Mouse (Mus musculus): ENCODE data around the gene Clec4n.
A peak's percentile ranks its signal among the peaks of the same experiment; 100 is the strongest.
"Not testable (repeated sequence)": the region's sequence is repeated elsewhere in the genome, so short reads cannot be mapped to it uniquely, and the experiment has no call there.

Clec4n gene

DNA sequence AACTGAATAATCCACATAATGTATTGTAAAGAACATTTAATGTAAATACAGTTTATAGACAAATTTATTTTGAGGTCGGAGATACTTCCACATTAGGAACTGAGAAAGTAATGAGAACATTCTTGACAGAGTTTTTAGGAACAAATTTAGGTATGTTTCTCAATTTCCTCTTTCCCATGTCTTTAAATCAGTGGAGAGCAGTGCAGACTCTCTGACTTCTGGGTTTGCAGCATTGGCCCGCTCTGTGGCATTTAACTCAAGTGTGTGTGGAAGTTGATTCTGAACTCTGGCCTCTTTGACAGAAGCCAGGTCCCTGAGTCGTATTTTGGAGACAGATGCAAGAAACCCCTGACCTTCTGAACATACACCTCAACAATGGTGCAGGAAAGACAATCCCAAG lies at the start of gene Clec4n:
TSS of gene Clec4n (plus strand) at position 200 of the 400 bp plus-strand sequence.
- DNase-seq: no peak

DNA sequence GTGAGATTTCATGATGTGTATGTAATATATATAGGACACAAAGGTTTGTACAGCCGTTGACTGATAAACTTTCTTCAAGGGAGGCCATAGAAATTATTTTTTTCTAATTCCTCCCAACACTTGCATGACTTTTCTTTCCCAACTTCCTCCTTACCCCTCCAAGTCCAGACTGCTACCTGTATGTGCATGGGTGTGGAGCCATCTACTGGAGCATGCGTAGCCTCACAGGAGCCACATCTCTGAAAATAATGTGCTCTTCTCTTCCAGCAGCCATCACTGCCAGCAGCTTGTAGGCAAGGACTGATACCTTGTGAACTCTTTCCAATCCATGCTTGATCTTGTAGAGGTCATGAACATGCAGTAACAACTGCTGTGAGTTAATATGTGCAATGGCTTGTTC lies 44.8 kb upstream of the Clec4n start:
- DNase-seq: not testable (repeated sequence)

DNA sequence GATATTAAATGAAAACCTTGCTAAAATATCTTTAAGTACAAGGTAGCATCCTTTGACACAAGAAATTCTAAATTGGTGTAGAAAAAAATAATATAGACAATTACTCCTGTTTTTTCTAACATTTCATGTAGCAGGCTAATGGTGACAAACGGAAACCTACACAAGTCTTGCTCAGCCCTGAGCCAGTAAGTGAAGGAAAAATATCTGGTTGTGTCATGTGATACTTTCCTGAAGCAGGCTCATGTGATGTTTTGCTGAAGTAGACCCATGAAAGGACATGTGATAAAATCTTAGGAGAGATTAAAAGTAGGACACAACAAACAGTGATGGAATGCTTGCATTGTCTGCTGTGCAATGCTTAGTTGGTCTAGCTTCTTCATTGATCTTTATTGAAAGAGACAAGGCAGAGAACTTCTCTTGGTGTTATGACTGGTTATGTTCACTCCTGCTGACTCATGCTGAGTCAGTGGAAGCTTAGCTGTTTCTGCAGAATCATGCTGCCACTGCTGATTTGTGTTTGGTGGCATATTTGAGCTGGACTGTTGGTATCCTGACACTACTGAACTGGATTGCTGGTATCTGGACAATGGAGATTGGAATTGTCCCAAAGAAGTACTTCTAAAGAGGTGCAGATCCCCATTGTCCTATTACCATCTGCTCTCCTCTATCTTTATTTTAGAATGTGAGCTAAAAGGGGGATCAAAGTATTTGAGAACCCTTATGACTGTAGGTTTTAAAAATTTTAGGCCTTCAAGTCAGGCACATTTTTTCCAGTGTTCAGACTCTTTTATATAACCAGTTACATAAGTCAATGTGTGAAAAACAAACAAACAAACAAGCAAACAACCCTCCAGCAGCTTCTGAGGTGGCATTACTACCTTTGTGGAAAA lies 22.2 kb upstream of the Clec4n start:
- peak; percentile 74 for DNase-seq

DNA sequence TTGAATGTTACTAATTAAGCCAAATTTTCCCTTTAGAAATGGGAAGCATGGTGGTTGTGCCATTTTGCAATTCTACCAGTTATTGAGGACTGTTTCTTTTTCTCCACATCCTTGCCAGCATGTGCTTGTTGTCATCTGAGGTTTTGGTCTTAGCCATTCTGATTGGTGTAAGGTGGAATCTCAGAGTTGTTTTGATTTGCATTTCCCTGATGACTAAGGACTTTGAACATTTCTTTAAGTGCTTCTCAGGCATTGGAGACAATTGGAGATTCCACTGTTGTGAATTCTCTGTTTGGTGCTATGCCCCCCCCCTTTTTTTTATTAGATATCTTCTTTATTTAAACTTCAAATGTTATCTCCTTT lies 21.6 kb upstream of the Clec4n start:
- DNase-seq: not testable (repeated sequence)

DNA sequence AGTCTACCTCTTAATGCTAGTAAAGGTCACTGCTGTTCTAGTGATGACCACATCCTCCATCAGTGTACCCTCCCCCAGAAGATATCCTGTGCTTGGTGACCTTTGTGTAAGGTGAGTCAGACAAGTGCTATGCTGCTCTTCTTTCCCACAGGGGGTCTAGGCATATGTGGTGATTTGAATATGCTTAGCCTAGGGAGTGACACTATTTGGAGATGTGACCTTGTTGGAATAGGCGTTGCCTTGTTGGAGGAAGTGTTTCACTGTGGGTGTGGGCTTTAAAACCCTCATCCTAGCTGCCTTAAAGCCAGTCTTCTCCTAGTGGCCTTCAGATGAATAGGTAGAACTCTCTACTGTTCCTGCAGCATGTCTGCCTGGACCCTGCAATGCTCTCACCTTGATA lies 17.9 kb upstream of the Clec4n start:
- no peak for DNase-seq

DNA sequence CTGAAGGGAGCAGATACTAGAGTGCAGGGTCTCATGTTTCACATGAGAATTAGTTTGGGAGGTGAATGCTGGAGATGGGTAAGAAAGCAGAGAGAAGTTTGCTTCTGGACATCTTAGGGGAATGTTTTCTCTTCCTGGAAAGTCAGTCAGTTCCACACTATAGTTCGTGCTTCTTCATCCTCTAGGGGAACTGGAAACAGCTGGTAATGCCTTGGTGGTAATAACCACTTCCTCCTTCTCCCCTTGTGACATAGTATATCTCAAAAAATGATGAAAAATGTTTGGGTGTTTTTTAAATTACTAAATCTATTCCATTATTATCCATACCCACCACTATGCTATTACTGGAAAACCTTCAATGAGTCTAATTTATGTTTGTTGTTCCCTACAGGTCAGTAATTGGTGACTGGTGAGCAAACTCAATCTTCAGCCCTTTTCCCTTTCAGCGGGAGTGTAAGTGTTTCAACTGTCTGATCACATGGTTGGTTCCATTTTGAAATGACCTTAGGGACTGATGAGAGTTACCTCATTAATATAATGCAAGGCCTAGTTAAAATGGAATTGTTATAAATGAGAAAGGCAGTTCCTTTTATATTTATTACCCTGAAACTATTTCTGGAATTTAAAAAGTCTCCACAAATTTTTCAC lies 2.0 kb upstream of the Clec4n start:
- DNase-seq: no peak

DNA sequence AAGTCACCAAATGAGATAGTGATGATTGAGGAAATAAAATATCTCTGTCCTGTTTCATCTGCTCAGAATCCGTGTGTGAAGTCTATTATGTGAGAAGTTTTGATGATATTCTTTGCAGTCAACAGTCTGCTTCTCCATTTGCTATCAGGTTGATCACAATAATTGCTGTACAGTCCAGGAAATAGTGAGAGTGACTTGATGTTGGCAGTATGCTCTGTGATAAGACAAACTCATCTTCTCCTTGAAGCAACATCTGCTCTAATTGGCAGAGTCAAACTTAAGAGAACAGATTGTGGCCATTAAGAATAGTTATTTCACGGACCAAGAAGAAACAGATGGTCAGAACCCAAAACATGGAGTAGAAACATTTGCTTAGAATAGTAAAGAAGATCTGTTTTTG lies 1.5 kb downstream of the Clec4n start:
- no peak for DNase-seq

DNA sequence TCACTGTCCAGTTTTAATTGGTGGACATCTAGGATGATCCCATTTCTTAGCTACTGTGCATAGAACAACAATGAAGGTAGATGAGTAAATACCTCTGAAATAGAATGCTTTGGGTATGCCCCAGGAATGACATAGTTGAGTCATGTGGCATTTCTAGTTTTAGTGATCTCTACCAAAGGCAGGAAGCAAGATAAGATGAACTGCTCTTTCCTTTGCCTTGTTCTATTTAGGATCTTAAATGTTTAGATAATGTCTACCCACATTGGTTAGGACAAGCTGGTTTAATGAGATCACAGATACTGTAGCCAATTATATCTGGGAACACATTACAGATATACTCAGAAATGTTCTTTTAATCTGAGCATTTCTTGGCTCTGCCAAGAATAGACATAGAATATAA lies 7.9 kb downstream of the Clec4n start:
- DNase-seq: no peak

DNA sequence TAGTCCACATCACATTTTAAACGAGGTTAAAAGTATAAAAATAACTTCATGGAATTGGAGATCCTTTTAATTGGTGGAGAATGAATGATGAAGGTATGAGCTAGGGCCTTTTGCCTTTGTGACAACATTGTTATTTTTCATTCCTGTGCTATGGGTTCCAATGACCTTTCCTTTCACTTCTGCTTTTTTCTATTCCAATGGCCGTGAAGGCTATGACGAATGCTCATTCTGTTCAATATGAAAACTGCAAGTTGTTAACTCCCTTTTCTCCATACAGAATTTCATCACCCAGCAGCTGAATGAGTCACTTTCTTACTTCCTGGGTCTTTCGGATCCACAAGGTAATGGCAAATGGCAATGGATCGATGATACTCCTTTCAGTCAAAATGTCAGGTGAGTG lies 14.6 kb downstream of the Clec4n start:
- no peak for DNase-seq

DNA sequence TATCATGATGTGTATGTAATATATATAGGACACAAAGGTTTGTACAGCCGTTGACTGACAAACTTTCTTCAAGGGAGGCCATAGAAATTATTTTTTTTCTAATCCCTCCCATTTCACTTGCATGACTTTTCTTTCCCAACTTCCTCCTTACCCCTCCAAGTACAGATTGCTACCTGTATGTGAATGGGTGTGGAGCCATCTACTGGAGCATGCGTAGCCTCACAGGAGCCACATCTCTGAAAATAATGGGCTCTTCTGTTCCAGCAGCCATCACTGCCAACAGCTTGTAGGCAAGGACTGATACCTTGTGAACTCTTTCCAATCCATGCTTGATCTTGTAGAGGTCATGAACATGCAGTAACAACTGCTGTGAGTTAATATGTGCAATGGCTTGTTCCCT lies 19.2 kb downstream of the Clec4n start:
- DNase-seq: not testable (repeated sequence)

DNA sequence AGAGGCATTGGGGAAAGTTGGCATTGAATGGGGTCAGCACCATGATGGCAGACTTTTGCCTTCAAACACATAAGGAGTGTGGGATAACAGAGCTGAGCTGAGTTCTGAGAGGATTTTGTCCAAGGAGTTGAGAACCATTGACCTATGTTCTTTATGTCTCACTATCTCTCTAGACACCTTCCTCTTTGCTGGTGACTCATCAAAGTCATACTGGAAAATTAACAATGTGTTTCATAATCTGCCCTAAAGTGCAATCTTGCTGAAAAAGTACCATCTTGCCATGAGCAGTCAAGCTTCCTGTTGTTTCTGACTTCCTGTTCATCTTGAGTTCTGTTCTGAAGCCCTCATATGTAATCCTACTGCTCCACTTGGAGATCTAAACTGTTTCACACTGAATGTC lies 23.1 kb downstream of the Clec4n start:
- no peak for DNase-seq

DNA sequence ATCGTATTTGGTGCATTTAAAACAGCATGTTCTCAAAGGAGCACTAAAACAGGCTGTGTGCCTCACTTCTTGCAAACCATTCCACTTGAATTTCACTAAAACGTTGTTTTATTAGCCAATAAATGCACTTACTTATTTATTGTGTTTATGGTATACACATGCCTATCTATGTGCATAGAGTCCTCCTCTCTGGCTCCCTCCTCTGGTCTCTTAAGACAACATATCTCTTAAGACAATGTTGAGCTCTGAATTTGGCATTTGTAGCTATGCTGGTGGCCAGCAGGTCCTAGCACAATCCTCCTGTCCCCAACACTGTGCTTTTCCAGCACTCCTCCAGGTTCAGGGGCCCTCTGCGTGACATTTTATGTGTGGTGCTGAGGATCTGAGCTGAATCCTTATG lies 29.3 kb downstream of the Clec4n start:
- DNase-seq: no peak

DNA sequence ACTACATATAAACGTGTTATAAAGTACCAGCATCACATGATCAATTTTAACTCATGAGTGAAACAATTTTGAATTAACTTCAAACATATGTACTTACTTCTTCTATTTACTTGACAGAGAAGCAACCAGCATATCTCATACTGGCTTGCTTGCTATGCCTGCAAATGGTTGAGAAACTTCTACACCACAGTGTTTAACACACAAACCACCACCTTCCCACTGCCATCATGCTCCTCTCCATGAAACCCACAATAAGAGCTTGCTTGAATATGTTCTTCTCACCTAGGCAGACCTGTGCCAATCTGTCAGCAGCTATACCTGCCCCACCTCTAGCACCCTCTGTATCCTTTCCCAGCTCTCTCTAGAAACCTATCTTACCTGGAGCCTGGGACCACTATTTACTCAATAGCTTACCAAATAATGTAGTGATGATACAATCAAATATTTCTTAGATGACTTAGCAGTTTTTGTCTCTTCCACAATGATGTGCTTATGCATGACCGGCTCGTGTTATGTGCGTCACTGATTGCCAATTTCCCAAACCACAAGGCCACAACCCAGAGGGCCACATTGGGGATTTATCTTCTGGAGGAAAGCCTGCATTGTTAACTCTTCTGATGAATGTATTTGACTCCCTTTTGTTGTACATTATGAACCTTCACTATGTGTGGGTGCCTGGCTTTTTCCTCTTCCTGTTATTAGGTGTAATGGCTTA lies 30.4 kb downstream of the Clec4n start:
- no peak for DNase-seq

DNA sequence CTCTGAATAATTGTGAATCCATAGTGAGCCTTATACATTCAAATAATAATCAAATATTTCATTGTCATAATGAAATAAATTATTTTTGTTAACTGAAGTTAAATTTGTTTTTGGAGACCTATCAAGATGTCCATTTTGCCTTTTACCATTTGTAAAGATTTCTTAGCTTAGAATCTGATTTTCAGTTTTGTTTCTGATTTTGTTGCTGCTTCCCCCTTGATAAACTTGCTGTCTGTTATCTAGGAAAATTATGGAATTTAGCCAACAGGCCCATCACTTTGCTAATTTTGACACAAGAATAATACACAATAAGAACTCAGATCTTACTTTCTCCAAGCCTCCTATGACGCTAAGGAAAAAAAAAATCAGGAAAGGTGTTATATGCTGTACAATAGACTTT lies 31.2 kb downstream of the Clec4n start:
- DNase-seq: no peak

DNA sequence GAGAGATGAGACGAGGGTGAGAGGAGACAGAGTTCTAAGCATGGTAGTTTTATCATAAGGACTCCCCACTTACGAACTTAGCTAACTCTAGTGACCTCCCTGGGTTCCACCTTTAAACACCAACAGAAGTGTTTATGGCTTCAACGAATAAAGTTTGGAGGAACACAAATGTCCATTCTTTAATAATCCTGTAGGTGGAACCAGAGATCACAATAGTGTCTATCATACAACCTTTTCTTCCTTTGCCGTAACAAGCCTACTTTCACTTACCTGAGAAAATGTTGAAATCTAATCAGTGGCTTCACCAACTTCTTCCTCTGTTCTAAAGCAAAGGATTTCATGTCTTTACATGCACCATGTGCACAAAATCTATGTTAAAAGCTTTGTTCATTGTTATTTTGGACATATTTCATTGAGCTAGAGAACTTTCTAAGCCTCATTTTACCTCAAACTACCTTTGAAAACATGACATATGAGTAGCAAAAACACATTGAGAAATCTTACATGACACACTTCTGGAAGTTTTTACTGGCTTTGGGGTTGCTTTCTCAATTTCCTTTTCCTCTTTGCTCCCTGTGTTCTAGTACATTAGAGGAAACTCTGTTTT lies 32.0 kb downstream of the Clec4n start, which contains the start of gene Clec4d:
TSS of gene Clec4d (plus strand) at position 557 of the 607 bp plus-strand sequence.
- no peak for DNase-seq

DNA sequence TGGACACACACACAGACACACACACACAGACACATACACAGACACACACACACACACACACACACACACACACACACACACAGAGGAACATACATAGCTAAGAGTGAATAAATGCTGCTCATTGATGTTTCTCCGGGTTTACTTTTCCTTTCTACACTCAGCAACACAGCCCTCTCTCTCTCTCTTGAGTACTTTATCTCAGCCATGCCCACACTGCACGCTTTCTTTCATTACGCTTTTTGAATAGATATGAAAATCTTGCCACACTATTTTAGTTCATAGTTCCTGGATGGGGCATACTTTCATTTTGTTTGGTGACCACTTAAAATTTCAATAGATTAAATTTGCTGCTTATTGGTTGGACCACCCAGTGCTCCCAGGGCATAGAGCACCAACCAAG lies 34.6 kb downstream of the Clec4n start:
- DNase-seq: no peak

DNA sequence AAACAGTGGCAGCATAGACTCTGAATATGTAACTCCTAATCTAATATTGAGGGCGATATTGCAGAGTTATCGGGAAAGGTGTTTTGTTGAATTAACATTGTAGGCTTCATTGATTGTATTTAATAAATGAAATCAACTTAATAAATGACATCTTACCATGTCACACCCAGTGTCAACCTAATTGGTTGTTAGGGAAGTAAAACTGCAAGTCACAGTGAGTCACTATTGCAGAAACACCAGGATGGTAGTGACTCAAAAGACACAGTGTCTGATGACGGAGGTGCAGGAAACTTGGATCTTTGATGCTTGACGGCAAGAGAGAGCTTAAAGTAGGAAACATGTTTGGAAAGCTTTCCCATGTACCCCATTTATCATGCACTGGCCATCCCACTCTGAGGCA lies 36.2 kb downstream of the Clec4n start:
- no peak for DNase-seq

DNA sequence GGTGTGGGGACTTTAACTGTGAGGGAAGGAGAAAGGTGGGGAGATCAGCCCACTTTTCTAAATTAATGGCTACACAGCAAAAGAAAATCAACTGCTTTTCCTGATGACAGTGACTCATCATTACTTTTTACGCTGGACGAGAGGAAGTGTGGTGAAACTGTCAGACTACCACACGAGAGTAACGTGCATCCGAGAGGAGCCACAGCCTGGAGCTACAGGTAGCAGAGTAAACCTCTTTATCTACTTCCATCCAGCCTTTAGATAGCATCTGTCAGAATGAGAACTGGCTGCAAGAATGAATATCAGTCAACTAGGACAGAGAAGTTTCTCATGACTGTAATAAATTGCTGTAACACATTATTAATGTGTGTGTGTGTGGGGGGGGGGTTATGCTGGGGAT lies 37.3 kb downstream of the Clec4n start:
- no peak for DNase-seq

DNA sequence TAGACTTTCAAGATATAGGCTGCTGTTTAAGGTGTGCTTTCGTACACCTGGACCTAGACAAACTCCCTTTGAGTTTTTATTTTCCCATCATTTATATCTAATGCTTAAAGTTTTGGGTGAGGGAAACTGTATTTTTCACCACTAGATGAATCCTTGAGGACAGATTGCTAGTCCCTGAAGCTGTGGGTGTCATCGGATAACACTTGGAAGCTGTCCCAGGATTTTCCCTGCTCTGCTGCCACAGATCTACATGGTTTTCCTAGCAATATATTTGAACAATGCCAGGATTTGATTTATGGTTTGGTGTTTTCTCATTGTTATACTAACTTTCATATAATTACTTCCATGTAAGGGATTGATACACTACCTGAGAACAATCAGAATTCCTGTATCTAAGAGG lies 49.8 kb downstream of the Clec4n start:
- DNase-seq: no peak

DNA sequence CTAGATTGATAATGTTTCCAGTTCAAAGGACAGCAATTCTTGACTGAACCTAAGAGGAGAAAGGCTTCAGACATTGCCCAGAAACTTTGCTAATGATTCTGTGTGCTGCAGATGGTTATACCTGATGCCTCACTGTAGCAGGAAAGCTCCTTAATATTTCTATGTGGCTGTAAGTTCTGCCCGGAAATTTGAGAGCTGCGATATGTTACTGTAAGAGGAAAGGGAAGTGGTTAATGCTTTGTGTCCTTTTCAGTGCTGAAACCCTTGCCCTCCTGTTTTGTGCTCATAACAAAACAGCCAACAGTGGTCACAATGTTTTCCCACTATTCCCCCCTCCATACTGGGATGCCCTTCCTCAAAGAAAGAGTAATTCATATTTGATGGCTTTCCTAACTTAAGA lies 56.7 kb downstream of the Clec4n start:
- DNase-seq: no peak

DNA sequence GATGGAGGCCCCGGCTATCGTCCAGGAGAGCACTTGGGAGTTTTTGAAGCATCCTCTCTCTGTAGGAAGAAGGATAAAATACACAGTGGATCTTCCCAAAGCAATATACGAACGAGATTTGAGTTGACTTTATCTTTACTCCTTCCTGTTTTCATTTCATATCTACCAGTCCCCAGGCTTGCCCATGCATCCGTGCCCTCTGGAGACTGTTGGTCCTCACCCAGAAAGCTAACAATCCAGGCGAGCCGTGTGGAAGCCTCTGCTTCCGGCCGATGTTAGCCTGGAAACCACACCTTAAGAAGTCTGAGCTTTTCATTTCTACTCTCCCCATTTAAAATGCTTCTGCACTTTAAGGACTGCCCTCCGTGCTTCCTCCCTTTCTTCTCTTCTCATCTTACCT lies 59.3 kb downstream of the Clec4n start:
- DNase-seq: peak; percentile 38

DNA sequence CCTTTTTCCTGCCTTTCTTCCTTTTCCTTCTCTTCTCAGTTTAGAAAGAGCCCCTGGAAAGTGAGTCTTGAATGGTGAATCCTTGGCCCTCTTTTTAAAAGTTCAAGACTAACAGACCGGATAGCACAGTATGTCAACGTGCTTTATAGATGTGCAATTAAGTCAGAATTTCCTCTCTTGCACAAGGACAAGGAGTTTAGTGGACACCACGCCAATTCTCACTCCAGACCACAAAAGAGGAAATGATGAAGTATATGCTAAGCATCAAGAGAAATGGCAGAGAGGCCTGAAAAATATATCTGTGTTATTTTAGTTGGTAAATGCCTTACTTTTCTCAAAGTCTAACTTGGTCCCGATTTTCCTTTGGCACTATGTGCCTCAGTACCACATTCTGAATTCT lies 60.1 kb downstream of the Clec4n start, which contains the start of gene Clec4e:
TSS of gene Clec4e (minus strand) at position 118 of the 400 bp plus-strand sequence.
- no peak for DNase-seq

DNA sequence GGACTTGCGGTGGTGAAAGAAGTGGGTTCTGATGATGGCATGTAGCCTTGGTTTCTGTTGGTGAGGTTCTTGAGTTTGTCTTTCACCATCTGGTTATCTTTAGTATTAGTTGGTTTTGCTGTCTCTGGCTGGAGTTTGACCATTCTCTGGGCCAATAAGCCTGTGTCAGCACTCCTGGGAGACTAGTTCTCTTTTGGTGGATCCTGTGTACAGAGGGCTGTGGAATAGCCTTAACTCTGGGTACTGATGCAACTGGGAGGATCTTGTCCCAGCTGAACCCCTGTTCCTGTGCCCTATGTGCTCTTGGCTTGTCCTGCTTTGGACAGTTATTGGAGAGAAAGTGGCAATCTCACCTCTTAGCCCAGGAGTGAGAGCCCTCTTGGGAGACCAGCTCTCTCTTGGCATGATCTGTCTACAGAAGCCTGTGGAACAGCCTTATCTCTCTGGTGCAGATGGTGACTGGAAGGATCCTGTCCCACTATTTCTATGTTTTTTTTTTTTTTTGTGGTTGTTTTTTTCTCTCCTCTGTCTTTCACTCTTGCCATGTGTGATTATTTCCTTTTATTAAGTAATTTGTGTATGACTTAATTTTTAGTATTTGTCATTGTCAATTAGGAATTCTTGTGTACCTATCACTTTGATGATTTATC lies 63.2 kb downstream of the Clec4n start:
- peak; percentile 73 for DNase-seq
